29 mouse cellular contexts compared by ENCODE assay signal in genomic region chr10:40999486-40999885, GRCm38 (mm10).
DNase-seq lines count a peak whose midpoint lies in the region; ATAC-seq lines count a peak whose summit lies in the region.
"Had no signal": no experiment of that assay in that cellular context is flagged by ENCODE, and none has a peak within 500 bp of the region (broad histone marks: within the 10 kb centered on the region; RNA-seq: fewer than 3 reads in every experiment).

No protein-coding gene starts in this region.

- no peak overlapping the region for H3K4me2 ChIP-seq in midbrain, embryonic 12.5 days (replicated peaks)
- no peak overlapping the region for H3K4me2 ChIP-seq in midbrain, embryonic 11.5 days
- H3K4me2 ChIP-seq: embryonic facial prominence, embryonic 15.5 days; forebrain, embryonic 12.5 days; heart, embryonic 15.5 days; kidney, embryonic 15.5 days; limb, embryonic 15.5 days; liver, embryonic 13.5 days had no signal

- intact Hi-C loops in heart, postnatal 25 days (cut with DNase I): no loop called here

- no peaks in the 10 kb centered on the region for H3K9me3 ChIP-seq in midbrain, embryonic 12.5 days
- no peaks in the 10 kb centered on the region for H3K9me3 ChIP-seq in midbrain, embryonic 11.5 days (ENCODE audit: control insufficient read depth, low read length)
- H3K9me3 ChIP-seq: embryonic facial prominence, embryonic 10.5 days; embryonic facial prominence, embryonic 15.5 days; forebrain, embryonic 12.5 days; heart, embryonic 15.5 days; hindbrain, embryonic 15.5 days; kidney, embryonic 15.5 days; limb, embryonic 10.5 days; limb, embryonic 15.5 days; liver, embryonic 13.5 days had no signal

- no peaks in the 10 kb centered on the region; the same call in 1 of the 2 replicates for H3K27me3 ChIP-seq in midbrain, embryonic 12.5 days
- H3K27me3 ChIP-seq in midbrain, embryonic 11.5 days (ENCODE audit: control insufficient read depth, insufficient read depth, low read length): no peaks in the 10 kb centered on the region
- H3K27me3 ChIP-seq: CH12.LX; embryonic facial prominence, embryonic 15.5 days; forebrain, embryonic 12.5 days; heart, embryonic 15.5 days; hindbrain, embryonic 15.5 days; kidney, embryonic 15.5 days; limb, embryonic 15.5 days had no signal

- no peak overlapping the region for H3K9ac ChIP-seq in midbrain, embryonic 12.5 days (replicated peaks)
- H3K9ac ChIP-seq in midbrain, embryonic 11.5 days (ENCODE audit: low read length): no peak overlapping the region
- H3K9ac ChIP-seq: embryonic facial prominence, embryonic 15.5 days; forebrain, embryonic 12.5 days; forebrain, postnatal 0 days; heart, embryonic 15.5 days; hindbrain, embryonic 15.5 days; kidney, embryonic 15.5 days; limb, embryonic 15.5 days; liver, embryonic 13.5 days had no signal

- H3K4me3 ChIP-seq in midbrain, embryonic 12.5 days: no peak overlapping the region
- no peak overlapping the region for H3K4me3 ChIP-seq in midbrain, embryonic 11.5 days (ENCODE audit: low read depth, low read length)
- H3K4me3 ChIP-seq: embryonic facial prominence, embryonic 10.5 days; embryonic facial prominence, embryonic 15.5 days; forebrain, embryonic 12.5 days; heart, embryonic 15.5 days; hindbrain, embryonic 15.5 days; kidney, embryonic 15.5 days; limb, embryonic 10.5 days; limb, embryonic 15.5 days; liver, embryonic 13.5 days had no signal

- peak overlapping the region; percentile 58; the same call in 1 of the 2 replicates for H3K27ac ChIP-seq in midbrain, embryonic 12.5 days (replicated peaks)
- H3K27ac ChIP-seq in midbrain, embryonic 11.5 days (ENCODE audit: low read depth, low read length): no peak overlapping the region
- H3K27ac ChIP-seq: embryonic facial prominence, embryonic 10.5 days; embryonic facial prominence, embryonic 15.5 days; heart, embryonic 15.5 days; kidney, embryonic 15.5 days; limb, embryonic 10.5 days; limb, embryonic 15.5 days; liver, embryonic 13.5 days; macrophage had no signal

- no peak for ATAC-seq in midbrain, embryonic 12.5 days (ENCODE audit: low FRiP score, low read depth)
- no peak for ATAC-seq in midbrain, embryonic 11.5 days (ENCODE audit: low FRiP score)
- ATAC-seq: forebrain, postnatal 0 days; inflammation-experienced regulatory T-cells, adult 6 months; lung, postnatal 0 days had no signal

- WGBS in midbrain, embryonic 12.5 days: 84% methylated on average over 12 of the region's 12 CpGs
- WGBS in midbrain, embryonic 11.5 days: 87% methylated on average over 12 of the region's 12 CpGs

- peak; percentile 68 for DNase-seq in heart, adult 11 months
- DNase-seq in heart, postnatal 25 days (ENCODE audit: low spot score): no peak
- no peak for DNase-seq in midbrain, embryonic 11.5 days (ENCODE audit: low spot score, missing footprints)
- peak; percentile 31 for DNase-seq in testis, postnatal 10 days (ENCODE audit: low spot score)
- no peak for DNase-seq in testis, postnatal 14 days (ENCODE audit: low spot score)
- no peak for DNase-seq in embryo, embryonic 9.5 days (ENCODE audit: extremely low spot score)
- DNase-seq: adrenal gland, postnatal 25 days; cerebellum, adult 18-20 months; forebrain, postnatal 0 days; gastrocnemius, postnatal 10 days; heart, postnatal 4 days; kidney, adult 11 months; kidney, postnatal 36 days; liver, embryonic 13.5 days; lung, adult 18-20 months; thymus, postnatal 14 days had no signal

- H3K36me3 ChIP-seq in midbrain, embryonic 12.5 days: no peaks in the 10 kb centered on the region
- no peaks in the 10 kb centered on the region for H3K36me3 ChIP-seq in midbrain, embryonic 11.5 days (ENCODE audit: control insufficient read depth, insufficient read depth, low read length)
- H3K36me3 ChIP-seq: embryonic facial prominence, embryonic 10.5 days; embryonic facial prominence, embryonic 15.5 days; forebrain, embryonic 12.5 days; heart, embryonic 15.5 days; hindbrain, embryonic 15.5 days; kidney, embryonic 15.5 days; limb, embryonic 10.5 days; limb, embryonic 15.5 days; liver, embryonic 13.5 days had no signal

- peaks cover 15% of the 10 kb centered on the region for H3K4me1 ChIP-seq in midbrain, embryonic 12.5 days
- H3K4me1 ChIP-seq in midbrain, embryonic 11.5 days (ENCODE audit: control insufficient read depth, insufficient read depth, low read length): no peaks in the 10 kb centered on the region
- H3K4me1 ChIP-seq: embryonic facial prominence, embryonic 10.5 days; embryonic facial prominence, embryonic 15.5 days; heart, embryonic 15.5 days; kidney, embryonic 15.5 days; limb, embryonic 10.5 days; limb, embryonic 15.5 days had no signal

Comparison
In these comparisons a context has a peak if more than half of its experiments do, and no peak if none do; other contexts are left out.
1. DNase-seq: peak in heart, adult 11 months (single experiment) and testis, postnatal 10 days (single experiment); none in heart, postnatal 25 days (single experiment), midbrain, embryonic 11.5 days (single experiment), testis, postnatal 14 days (single experiment) and embryo, embryonic 9.5 days (single experiment).